Mouse (Mus musculus) heart, postnatal 10 days (tissue): ENCODE data around the gene Cap2. TPM values are rescaled to one million over a fixed set of nuclear protein-coding genes. Genes with fewer than 3 reads are reported as not detected.

Experiments used
- DNase-seq, 2 experiments: peaks; one replicate each; pipeline ENCODE4 v3.0.0; 2021
- intact Hi-C: fragments of 180-260 bp; cut with DNase I; formaldehyde crosslinking; loops from one replicate; pipeline ENCODE4 v1.15.1; 2025
- total RNA-seq, 2 experiments: library from RNA; stranded (reverse); gene quantifications; 2 replicates each; pipeline ENCODE4 v1.2.3; 2021

The Cap2 gene
- total RNA-seq, result 100 to 1,000 TPM; 127 to 146 TPM

- DNase-seq, result peak; percentile 80 to 87
- intact Hi-C loops, result loop anchor here (5.0 kb wide), 1 partner anchor 70 kb away; no protein-coding TSS in a partner anchor
Measured at GRCm38 (mm10) chr13:46501800-46502389, at the start of gene Cap2. TSS of gene Cap2 (plus strand) at chr13:46501848.

DNA sequence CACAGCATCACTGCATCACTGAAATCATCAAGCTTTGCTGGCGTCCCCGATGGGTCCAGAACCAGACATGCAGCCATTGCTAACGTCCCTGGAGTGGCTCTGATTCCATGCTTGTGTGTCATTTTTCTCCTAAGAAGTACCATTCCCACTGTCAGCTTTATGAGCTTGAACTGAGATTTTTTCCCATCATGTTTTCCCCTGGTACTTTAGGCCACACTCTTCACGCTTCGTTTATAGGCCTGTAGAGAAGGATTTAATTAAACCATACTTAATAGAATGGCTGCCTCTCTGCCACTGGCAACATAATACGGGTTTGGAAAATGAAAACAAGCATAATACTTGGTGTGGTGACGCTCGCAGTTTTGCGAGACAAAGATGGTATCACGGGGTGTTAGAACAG lies 42.1 kb upstream of the Cap2 start:
- DNase-seq, result no peak
- intact Hi-C loops, result no loop called here

GRCm38 (mm10) chr13:46462280-46462679 lies 39.4 kb upstream of the Cap2 start:
- no peak for DNase-seq
- intact Hi-C loops, result no loop called here

DNA sequence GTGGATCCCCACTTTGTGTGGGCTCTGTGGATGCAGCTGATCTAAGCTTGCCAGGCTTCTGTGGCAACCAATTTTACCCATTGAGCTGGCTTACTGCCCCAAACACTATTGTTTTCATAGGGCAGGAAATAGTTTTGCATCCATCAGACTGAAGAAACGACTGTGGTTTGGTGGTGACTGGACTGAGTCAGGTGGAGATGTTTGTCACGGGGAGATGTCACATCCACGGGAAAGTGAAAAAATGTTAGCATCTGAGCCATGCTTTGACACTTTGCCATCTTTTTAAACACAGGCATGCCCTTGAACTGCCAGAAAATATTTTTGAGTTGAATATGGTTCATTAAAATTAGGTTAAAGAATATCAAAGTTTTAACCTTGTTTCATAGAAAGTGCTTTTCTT lies 37.9 kb upstream of the Cap2 start:
- intact Hi-C loops, result no loop called here
- DNase-seq, result no peak

DNA sequence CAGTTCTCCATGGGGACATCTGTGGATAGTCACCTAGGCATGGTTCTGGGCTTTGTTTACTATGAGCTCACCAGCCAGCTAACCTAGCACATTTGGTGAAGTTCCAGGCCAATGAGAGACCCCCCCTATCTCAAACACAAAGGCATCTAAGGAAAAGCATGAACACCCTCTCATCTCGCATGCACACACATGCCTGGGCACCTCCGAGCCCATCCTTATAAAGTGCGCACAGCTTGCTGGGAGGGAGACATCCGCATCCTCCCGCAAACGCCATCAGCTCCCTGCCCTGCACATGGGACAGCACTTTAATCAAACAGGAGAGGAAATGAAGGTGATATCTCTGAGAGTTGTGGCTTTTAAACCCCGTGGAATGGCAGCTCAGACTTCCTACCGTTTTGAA lies 33.4 kb upstream of the Cap2 start:
- intact Hi-C loops, result no loop called here
- no peak for DNase-seq

GRCm38 (mm10) chr13:46469536-46469935 lies 32.1 kb upstream of the Cap2 start:
- intact Hi-C loops, result no loop called here
- DNase-seq, result no peak

- intact Hi-C loops, result no loop called here
- no peak for DNase-seq
Measured at GRCm38 (mm10) chr13:46481271-46481670, 20.4 kb upstream of the Cap2 start.

GRCm38 (mm10) chr13:46485605-46486004 lies 16.0 kb upstream of the Cap2 start:
- DNase-seq, result no peak
- intact Hi-C loops, result no loop called here

DNA sequence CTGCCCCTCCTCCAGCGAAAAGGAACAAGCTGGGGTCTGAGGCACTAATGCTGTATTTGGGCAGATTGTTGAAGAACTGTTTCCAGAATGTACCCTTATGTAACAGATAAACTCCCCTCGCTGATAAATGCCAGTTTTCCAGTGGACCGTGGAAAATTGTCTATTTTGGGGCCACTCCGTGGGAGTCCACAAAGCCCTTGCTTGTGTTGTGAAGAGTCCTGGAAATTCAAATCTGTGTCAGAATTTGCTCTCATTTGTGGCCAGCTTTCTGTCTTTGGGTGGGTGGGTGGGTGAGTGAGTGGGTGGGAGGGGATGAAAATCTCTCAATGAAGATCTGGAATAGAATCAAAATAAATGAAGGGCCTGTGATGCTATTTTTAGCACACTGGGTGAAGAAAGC lies 13.5 kb upstream of the Cap2 start:
- intact Hi-C loops, result no loop called here
- DNase-seq, result no peak

- DNase-seq, result no peak
- intact Hi-C loops, result no loop called here
Measured at GRCm38 (mm10) chr13:46490644-46491043, 11.0 kb upstream of the Cap2 start.

- DNase-seq, result peak; percentile 60 to 63
Measured at GRCm38 (mm10) chr13:46502390-46502891, 793 bp downstream of the Cap2 start.

DNA sequence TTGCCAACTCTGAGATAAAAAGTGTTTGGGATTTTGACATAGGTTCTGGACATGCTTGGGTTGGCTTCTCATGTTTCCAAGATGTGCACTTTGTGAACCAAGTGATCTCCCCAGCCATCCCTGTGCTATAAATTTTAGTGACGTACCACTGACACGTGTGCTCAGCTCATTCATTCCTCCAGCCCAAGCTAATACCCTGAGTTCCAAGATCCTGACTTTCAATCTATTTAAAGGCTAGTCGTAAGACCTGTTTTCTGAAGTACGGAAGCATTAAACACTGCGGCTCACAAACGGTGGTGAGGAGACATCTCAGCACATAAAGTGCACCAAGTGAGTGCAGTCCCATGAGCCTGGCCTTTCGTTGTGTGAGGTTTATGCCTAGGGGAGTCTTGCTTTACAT lies 6.3 kb downstream of the Cap2 start:
- intact Hi-C loops, result no loop called here
- no peak for DNase-seq

More at GRCm38 (mm10) chr13:46502390-46502891, 793 bp downstream of the Cap2 start:
- intact Hi-C loops, result loop anchor here (5.0 kb wide), 1 partner anchor 70 kb away; no protein-coding TSS in a partner anchor

DNA sequence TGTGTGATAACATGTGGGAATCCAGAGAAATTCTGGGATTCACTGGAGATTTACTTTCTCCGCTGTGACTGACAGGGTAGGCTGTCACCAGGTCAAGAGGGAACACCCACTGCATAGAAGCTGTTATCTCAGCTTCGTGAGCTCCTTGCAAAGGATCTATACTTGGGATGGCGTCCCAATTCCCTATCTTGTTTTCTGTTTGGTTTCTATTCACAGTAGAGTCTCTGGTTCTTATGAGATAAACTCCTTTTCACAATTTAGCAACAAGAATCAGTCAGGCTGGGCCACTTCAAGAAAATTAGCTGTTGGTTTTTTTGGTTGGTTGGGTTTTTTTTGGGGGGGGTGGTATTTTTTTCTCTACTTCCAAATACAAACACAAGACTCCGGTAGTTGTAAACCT lies 7.2 kb downstream of the Cap2 start:
- intact Hi-C loops, result no loop called here
- no peak for DNase-seq

- no peak for DNase-seq
- intact Hi-C loops, result no loop called here
Measured at GRCm38 (mm10) chr13:46510460-46510859, 8.8 kb downstream of the Cap2 start.

GRCm38 (mm10) chr13:46514484-46514883 lies 12.8 kb downstream of the Cap2 start:
- intact Hi-C loops, result no loop called here
- no peak for DNase-seq

GRCm38 (mm10) chr13:46515120-46515523 lies 13.5 kb downstream of the Cap2 start:
- intact Hi-C loops, result no loop called here

GRCm38 (mm10) chr13:46515524-46515923 lies 13.9 kb downstream of the Cap2 start:
- DNase-seq, result no peak
- intact Hi-C loops, result no loop called here

More at GRCm38 (mm10) chr13:46515120-46515523, 13.5 kb downstream of the Cap2 start:
- peak; percentile 30 to 38 for DNase-seq

- intact Hi-C loops, result no loop called here
- peak; percentile 58 to 78 for DNase-seq
Measured at GRCm38 (mm10) chr13:46516183-46516582, 14.5 kb downstream of the Cap2 start.

- peak; percentile 59 to 66 for DNase-seq
- intact Hi-C loops, result no loop called here
Measured at GRCm38 (mm10) chr13:46517211-46517685, 15.6 kb downstream of the Cap2 start.

DNA sequence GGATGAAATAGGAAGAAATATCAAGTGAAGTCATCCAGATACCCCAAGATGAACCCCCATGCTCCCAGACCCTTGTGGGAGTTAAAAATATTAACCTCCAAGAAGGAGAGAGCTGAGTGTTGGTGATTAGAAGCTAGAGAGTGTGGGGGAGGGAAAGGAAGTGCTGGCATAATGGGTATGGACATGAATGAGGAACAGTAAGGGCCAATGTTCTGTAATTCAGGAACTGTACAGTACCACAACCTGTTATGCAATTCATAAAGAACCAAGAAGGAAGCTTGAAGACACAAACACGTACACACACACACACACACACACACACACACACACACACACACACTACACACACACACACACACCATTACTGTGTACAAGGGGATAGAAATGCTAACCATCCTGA lies 19.8 kb downstream of the Cap2 start:
- intact Hi-C loops, result no loop called here
- DNase-seq, result no peak

DNA sequence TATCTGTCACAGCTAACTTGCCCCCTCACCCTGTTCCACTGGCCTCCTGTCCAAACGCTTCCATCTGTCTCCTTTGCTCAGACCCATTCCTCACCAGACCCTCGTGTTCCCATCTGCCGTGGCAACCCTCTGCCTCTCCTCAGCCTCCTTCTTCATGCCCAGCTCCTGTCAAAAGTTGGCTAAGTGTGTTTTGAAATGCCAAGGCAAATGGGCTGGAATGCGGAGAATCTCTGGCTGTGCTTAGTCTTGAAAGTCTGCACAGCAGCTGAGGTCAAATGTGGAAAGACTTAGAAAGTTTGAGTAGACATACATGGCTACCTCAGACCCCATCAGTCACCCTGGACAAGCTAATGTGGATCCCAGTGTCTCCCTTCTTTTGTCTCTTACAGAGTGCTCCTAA lies 21.1 kb downstream of the Cap2 start:
- peak; percentile 29 to 34 for DNase-seq
- intact Hi-C loops, result no loop called here

- DNase-seq, result peak; percentile 37 to 41
Measured at GRCm38 (mm10) chr13:46523235-46523634, 21.6 kb downstream of the Cap2 start.

GRCm38 (mm10) chr13:46523712-46524111 lies 22.1 kb downstream of the Cap2 start:
- intact Hi-C loops, result no loop called here
- peak; percentile 56 to 71 for DNase-seq

More at GRCm38 (mm10) chr13:46523235-46523634, 21.6 kb downstream of the Cap2 start:
- intact Hi-C loops, result no loop called here
